Mouse (Mus musculus) brain, embryonic 14.5 days (tissue): ENCODE measurements around the gene Oit1.

ENCODE experiments used
- CTCF ChIP-seq: fragments of 200-500 bp; IDR thresholded peaks from 2 replicates; pipeline ENCODE4 v1.5.1; 2012; ENCODE audit warnings: inconsistent platforms, mild to moderate bottlenecking, moderate library complexity, borderline replicate concordance; ENCODE audit not compliant: insufficient read depth, insufficient read length; ENCODE audit errors: extremely low read depth
- POLR2A ChIP-seq: fragments of 200-500 bp; IDR thresholded peaks from 2 replicates; pipeline ENCODE4 v1.6.1; 2012; ENCODE audit warnings: mild to moderate bottlenecking, inconsistent platforms, borderline replicate concordance; ENCODE audit not compliant: poor library complexity, insufficient read depth, insufficient read length, severe bottlenecking; ENCODE audit errors: extremely low read depth

DNA sequence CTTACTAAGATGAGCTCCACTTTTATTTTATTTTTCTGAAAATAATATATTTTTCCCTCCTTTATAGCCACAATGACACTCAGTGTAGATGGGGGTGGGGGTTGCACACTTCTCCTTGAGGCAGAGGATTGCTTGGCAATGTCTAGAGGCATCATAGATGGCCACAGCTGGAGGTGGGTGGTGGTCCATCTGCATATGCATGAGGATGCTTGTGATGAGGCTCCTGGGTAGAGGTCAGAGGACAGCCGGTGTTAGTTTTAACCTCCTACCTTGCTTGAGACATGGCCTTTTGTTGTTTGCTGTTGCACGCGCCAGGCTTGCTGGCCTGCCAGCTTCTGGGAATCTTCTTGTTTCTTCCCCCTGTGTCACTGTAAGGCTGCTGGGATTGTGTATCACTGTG is 24.8 kb upstream of the Oit1 start:
- TF ChIP-seq CTCF (no peak), POLR2A (no peak)
